Mouse (Mus musculus): ENCODE results near the gene Kbtbd8. TPM values are rescaled to one million over a fixed set of nuclear protein-coding genes. Genes with fewer than 3 reads are reported as not detected.
A peak's percentile ranks its signal among the peaks of the same experiment; 100 is the strongest.

Gene Kbtbd8
- polyA plus RNA-seq (2016; fragmentation: Nextera tagmentation; extraction: Ambion mirVana), result 6.3 and 8.7 TPM in 2 replicates

- WGBS, result 28% methylated on average over 13 of the region's 13 CpGs
- H3K4me3 ChIP-seq, result peak within 1 kb of the TSS; percentile 89
- no peaks in the 10 kb centered on the region for H3K9me3 ChIP-seq
- H3K4me1 ChIP-seq, result peaks cover 14% of the 10 kb centered on the region
- no peak for ATAC-seq (ENCODE audit: low FRiP score, low read depth)
- peaks cover 8% of the 10 kb centered on the region; the same call in 1 of the 2 replicates for H3K27me3 ChIP-seq
- H3K4me2 ChIP-seq (replicated peaks), result peak within 1 kb of the TSS; percentile 62
- peak within 1 kb of the TSS; percentile 84 for H3K9ac ChIP-seq (replicated peaks)
- peaks cover 4% of the 10 kb centered on the region for H3K36me3 ChIP-seq
- peak within 1 kb of the TSS; percentile 86 for H3K27ac ChIP-seq (replicated peaks)
Observed at GRCm38 (mm10) chr6:95116946-95117345, at the start of gene Kbtbd8. TSS of gene Kbtbd8 (plus strand) at chr6:95117240.

GRCm38 (mm10) chr6:95069753-95070152 is 47.3 kb upstream of the Kbtbd8 start:
- WGBS, result 94% methylated on average over 10 of the region's 10 CpGs
- no peak for ATAC-seq (ENCODE audit: low FRiP score, low read depth)
- Histone ChIP-seq H3K9ac (replicated peaks) (no peak overlapping the region), H3K27me3 (no peaks in the 10 kb centered on the region), H3K27ac (replicated peaks) (no peak overlapping the region), H3K4me3 (no peak overlapping the region), H3K36me3 (no peaks in the 10 kb centered on the region), H3K4me2 (replicated peaks) (no peak overlapping the region), H3K4me1 (no peaks in the 10 kb centered on the region), H3K9me3 (no peaks in the 10 kb centered on the region)

- Histone ChIP-seq H3K9ac (replicated peaks) (no peak overlapping the region), H3K4me3 (no peak overlapping the region), H3K4me1 (peaks cover 5% of the 10 kb centered on the region; the same call in 1 of the 2 replicates), H3K27me3 (peaks cover 5% of the 10 kb centered on the region; the same call in 1 of the 2 replicates), H3K9me3 (no peaks in the 10 kb centered on the region), H3K4me2 (replicated peaks) (no peak overlapping the region), H3K27ac (replicated peaks) (no peak overlapping the region), H3K36me3 (no peaks in the 10 kb centered on the region)
- ATAC-seq (ENCODE audit: low FRiP score, low read depth), result no peak
- 65% methylated on average over 1 of the region's 1 CpGs for WGBS
Observed at GRCm38 (mm10) chr6:95085276-95085675, 31.8 kb upstream of the Kbtbd8 start.

GRCm38 (mm10) chr6:95087154-95087846 is 29.7 kb upstream of the Kbtbd8 start:
- Histone ChIP-seq H3K4me3 (no peak overlapping the region), H3K9ac (replicated peaks) (no peak overlapping the region), H3K27ac (replicated peaks) (no peak overlapping the region), H3K4me2 (replicated peaks) (no peak overlapping the region), H3K27me3 (peaks cover 5% of the 10 kb centered on the region; the same call in 1 of the 2 replicates), H3K36me3 (no peaks in the 10 kb centered on the region), H3K9me3 (no peaks in the 10 kb centered on the region), H3K4me1 (peaks cover 5% of the 10 kb centered on the region; the same call in 1 of the 2 replicates)
- no peak for ATAC-seq (ENCODE audit: low FRiP score, low read depth)
- 84% methylated on average over 6 of the region's 6 CpGs for WGBS

DNA sequence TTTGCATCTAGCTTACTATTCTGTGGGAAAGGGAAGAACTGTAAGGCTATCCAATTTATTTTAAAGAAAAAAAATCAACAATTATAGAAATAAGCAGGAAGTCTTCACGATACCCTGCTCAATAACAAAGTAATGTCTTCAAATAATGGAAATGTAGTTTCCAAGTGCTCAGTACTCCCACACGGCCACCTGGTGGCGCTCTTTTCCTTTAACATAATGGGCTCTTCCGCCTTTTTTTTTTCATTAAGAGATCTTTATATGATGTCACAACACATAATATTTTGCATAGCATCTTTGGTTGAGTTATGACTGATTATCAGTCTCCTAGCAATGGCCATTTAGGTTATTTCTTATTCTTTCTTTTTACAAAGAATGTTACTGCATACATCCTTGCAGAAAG is 29.0 kb upstream of the Kbtbd8 start:
- no peaks in the 10 kb centered on the region for H3K36me3 ChIP-seq
- H3K4me1 ChIP-seq, result peaks cover 5% of the 10 kb centered on the region; the same call in 1 of the 2 replicates
- H3K27ac ChIP-seq (replicated peaks), result no peak overlapping the region
- H3K27me3 ChIP-seq, result peaks cover 5% of the 10 kb centered on the region; the same call in 1 of the 2 replicates
- no peak overlapping the region for H3K4me2 ChIP-seq (replicated peaks)
- no peak overlapping the region for H3K9ac ChIP-seq (replicated peaks)
- ATAC-seq (ENCODE audit: low FRiP score, low read depth), result no peak
- no peak overlapping the region for H3K4me3 ChIP-seq
- no peaks in the 10 kb centered on the region for H3K9me3 ChIP-seq
- 43% methylated on average over 4 of the region's 4 CpGs for WGBS

DNA sequence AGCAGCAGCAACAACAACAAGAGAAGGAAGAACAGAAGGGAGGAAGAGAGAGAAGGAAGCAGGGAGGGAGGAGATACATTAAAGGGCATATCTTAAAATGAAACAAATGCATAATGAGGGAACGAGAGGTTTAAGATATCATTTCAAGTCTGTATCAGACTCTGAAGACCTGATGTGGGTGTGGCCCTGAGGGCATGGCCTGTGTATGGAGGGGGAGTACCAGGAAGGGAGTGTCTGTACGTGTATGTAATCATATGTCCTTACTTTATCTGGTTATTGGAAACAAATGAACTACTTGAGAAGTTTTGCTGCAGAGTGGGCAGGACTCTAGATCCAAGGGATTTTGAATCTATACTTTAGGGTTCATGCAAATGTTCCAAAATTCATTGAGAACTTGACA is 22.3 kb upstream of the Kbtbd8 start:
- WGBS, result 74% methylated on average over 2 of the region's 2 CpGs
- H3K4me1 ChIP-seq, result peaks cover 3% of the 10 kb centered on the region; the same call in 1 of the 2 replicates
- no peak overlapping the region for H3K27ac ChIP-seq (replicated peaks)
- H3K9me3 ChIP-seq, result no peaks in the 10 kb centered on the region
- H3K4me3 ChIP-seq, result no peak overlapping the region
- H3K27me3 ChIP-seq, result peaks cover 10% of the 10 kb centered on the region
- H3K4me2 ChIP-seq (replicated peaks), result no peak overlapping the region
- ATAC-seq (ENCODE audit: low FRiP score, low read depth), result no peak
- H3K36me3 ChIP-seq, result no peaks in the 10 kb centered on the region
- no peak overlapping the region for H3K9ac ChIP-seq (replicated peaks)

DNA sequence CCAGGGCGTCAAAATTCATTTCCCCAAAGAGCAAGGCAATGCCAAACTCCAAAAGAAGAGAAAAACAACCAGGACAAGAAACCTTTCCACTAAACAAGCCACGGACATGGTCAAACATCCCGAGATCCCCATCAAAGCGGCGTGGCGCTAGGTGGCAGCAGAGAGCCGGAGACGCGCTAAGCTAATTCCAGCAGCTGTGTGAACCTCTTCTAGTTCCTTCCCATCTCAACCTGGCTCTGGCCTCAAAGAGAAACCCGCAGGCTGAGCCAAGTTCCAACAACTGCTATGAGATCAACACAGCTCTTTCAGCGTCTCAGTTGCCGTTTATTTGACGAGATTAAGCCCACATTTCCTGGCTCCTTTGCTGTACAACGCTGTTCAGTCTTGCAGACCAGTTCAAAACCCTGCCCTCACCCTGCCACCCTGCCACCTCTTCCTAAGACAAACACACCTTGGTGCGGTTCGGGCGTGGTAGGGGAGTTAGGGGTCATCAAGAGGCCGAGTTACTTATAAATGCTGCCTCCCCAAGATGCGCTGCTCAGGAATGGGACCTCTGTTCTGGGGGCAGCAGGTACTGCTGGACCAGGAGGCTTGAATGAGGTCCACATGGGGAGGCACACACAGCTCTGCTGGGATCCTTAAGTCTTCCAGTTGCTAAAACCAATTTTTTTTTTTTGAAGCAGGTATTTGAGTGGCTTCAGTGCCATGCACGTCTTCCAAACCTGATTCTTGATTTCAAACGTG is 18.5 kb upstream of the Kbtbd8 start:
- H3K4me3 ChIP-seq, result no peak overlapping the region
- H3K4me1 ChIP-seq, result peaks cover 3% of the 10 kb centered on the region; the same call in 1 of the 2 replicates
- no peaks in the 10 kb centered on the region for H3K9me3 ChIP-seq
- no peaks in the 10 kb centered on the region for H3K36me3 ChIP-seq
- no peak overlapping the region for H3K9ac ChIP-seq (replicated peaks)
- no peak overlapping the region for H3K4me2 ChIP-seq (replicated peaks)
- 28% methylated on average over 21 of the region's 21 CpGs for WGBS
- 0 out of 2 replicates have a peak, but pooled peaks have one; percentile 54 for ATAC-seq (ENCODE audit: low FRiP score, low read depth)
- no peak overlapping the region for H3K27ac ChIP-seq (replicated peaks)
- H3K27me3 ChIP-seq, result peaks cover 10% of the 10 kb centered on the region

- ATAC-seq (ENCODE audit: low FRiP score, low read depth), result 0 out of 2 replicates have a peak, but pooled peaks have one; percentile 23
- no peak overlapping the region for H3K4me3 ChIP-seq
- H3K36me3 ChIP-seq, result no peaks in the 10 kb centered on the region
- no peaks in the 10 kb centered on the region for H3K9me3 ChIP-seq
- no peak overlapping the region for H3K27ac ChIP-seq (replicated peaks)
- H3K4me1 ChIP-seq, result no peaks in the 10 kb centered on the region
- H3K4me2 ChIP-seq (replicated peaks), result no peak overlapping the region
- WGBS, result 30% methylated on average over 3 of the region's 3 CpGs
- peaks cover 6% of the 10 kb centered on the region for H3K27me3 ChIP-seq
- no peak overlapping the region for H3K9ac ChIP-seq (replicated peaks)
Observed at GRCm38 (mm10) chr6:95103706-95104105, 13.3 kb upstream of the Kbtbd8 start.

DNA sequence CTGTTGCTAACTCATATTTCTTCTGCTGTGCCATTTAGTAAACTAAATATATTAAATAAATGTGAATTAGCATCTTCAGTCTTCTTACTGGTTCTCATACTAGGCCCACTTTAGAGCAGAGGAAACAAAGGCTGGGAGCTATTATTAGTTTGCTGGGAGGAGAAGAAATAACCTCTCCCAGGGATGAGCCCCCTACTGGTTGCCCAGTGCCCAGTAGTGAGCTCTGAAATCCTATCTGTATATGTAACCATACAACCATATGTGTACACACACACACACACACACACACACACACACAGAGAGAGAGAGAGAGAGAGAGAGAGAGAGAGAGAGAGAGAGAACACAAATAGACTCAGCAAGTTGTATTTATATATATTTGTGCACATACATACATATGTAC is 8.6 kb upstream of the Kbtbd8 start:
- Histone ChIP-seq H3K4me3 (no peak overlapping the region), H3K4me1 (no peaks in the 10 kb centered on the region), H3K9ac (replicated peaks) (no peak overlapping the region), H3K36me3 (no peaks in the 10 kb centered on the region), H3K27me3 (no peaks in the 10 kb centered on the region), H3K4me2 (replicated peaks) (no peak overlapping the region), H3K9me3 (no peaks in the 10 kb centered on the region), H3K27ac (replicated peaks) (no peak overlapping the region)
- no peak for ATAC-seq (ENCODE audit: low FRiP score, low read depth)

DNA sequence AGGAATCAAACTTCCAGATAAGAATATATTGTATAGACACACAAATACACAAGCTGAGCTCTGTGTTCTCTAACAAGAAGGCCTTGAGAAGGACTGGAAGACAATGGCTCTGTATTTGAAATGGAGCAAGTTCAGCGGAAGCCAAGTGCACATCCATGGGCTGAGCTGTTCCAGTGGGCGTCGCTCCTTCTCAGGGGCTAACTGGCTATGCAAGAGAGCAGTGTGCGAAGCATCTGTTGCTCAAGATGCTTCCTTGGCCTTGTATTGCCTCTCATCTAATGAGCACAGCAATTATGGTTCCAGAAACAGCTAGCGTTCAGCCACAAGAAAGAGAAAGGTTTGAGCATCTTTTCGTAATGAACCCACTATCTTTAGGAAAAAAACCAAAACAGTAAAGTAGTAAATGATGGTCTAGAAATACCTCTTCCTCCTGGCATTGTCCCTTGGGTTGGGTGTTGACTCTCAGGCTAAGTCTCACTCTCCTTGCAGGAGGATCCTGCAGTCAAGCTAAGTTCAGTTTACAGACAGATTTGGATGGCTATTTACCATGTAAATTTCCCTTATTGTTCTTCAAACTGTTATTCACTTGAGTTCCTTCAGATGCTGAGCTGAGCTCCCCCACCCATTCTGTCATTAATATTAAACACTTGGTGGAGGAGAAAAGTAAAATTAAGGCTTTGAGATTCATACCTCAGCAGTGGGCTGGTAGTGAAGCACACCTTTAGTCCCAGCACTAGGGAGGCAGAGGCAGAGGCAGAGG is 7.2 kb upstream of the Kbtbd8 start:
- Histone ChIP-seq H3K9me3 (no peaks in the 10 kb centered on the region), H3K9ac (replicated peaks) (no peak overlapping the region), H3K27ac (replicated peaks) (no peak overlapping the region), H3K27me3 (no peaks in the 10 kb centered on the region), H3K4me1 (no peaks in the 10 kb centered on the region), H3K4me2 (replicated peaks) (no peak overlapping the region), H3K4me3 (no peak overlapping the region), H3K36me3 (no peaks in the 10 kb centered on the region)
- 90% methylated on average over 6 of the region's 6 CpGs for WGBS
- ATAC-seq (ENCODE audit: low FRiP score, low read depth), result no peak

DNA sequence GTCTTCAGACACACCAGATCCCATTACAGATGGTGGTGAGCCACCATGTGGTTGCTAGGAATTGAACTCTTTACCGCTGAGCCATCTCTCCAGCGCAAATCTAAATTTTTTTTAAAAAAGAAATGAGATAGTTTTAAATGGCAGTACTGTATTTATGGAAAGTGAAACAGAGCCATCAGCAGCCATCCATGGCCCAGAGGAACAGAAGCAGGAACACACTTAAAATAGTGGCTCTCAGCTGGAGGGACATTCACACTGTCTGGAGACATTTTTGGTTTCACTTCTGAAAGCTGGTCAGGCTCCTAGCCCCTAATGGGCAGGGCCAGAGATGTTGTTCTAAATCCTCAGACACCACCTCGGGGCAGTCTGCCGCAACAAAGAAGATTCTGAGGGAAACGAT is 5.0 kb upstream of the Kbtbd8 start:
- no peak overlapping the region for H3K9ac ChIP-seq (replicated peaks)
- no peak overlapping the region for H3K4me2 ChIP-seq (replicated peaks)
- H3K27me3 ChIP-seq, result peaks cover 8% of the 10 kb centered on the region; the same call in 1 of the 2 replicates
- H3K4me3 ChIP-seq, result no peak overlapping the region
- no peaks in the 10 kb centered on the region for H3K9me3 ChIP-seq
- 64% methylated on average over 5 of the region's 5 CpGs for WGBS
- no peak for ATAC-seq (ENCODE audit: low FRiP score, low read depth)
- H3K4me1 ChIP-seq, result peaks cover 2% of the 10 kb centered on the region; the same call in 1 of the 2 replicates
- no peak overlapping the region for H3K27ac ChIP-seq (replicated peaks)
- H3K36me3 ChIP-seq, result no peaks in the 10 kb centered on the region

Measured in midbrain, embryonic 12.5 days (tissue).